Mouse (Mus musculus) CH12.LX (cell line): ENCODE results near the gene Mkks. TPM values are rescaled to one million over a fixed set of nuclear protein-coding genes. Genes with fewer than 3 reads are reported as not detected.
A peak's percentile ranks its signal among the peaks of the same experiment; 100 is the strongest.

Source experiments
- DNase-seq: peaks from one replicate; pipeline ENCODE4 v3.0.0-alpha.2; 2013; ENCODE audit errors: extremely low read depth
- H3K27ac ChIP-seq: 2 replicates; pipeline ENCODE4 v1.5.1; 2012; ENCODE audit warnings: low read depth, mild to moderate bottlenecking, control low read depth, moderate library complexity; ENCODE audit not compliant: insufficient read depth
- H3K27me3 ChIP-seq: replicated peaks from 2 replicates; pipeline ENCODE3; 2012; ENCODE audit warnings: inconsistent platforms
- H3K36me3 ChIP-seq, 2 experiments: replicated peaks in 1 of 2; 2 replicates each; pipeline versions ENCODE3 to v1.6.1; 2012; ENCODE audit warnings: inconsistent platforms in 1 of 2, low read length in 1 of 2, mild to moderate bottlenecking in 1 of 2, mixed read lengths in 1 of 2, moderate library complexity in 1 of 2; ENCODE audit not compliant: control insufficient read depth in 1 of 2, insufficient read depth in 1 of 2
- H3K4me1 ChIP-seq, 2 experiments: 2 replicates each; pipeline ENCODE4 v1.6.1; 2012; ENCODE audit warnings: inconsistent platforms in 1 of 2, moderate library complexity in 1 of 2; ENCODE audit not compliant: insufficient read depth in 2 of 2, control insufficient read depth in 1 of 2
- H3K4me2 ChIP-seq: 2 replicates; pipeline ENCODE4 v1.6.1; 2012; ENCODE audit warnings: low read depth, mild to moderate bottlenecking, control low read depth; ENCODE audit not compliant: poor library complexity, insufficient read depth, severe bottlenecking
- H3K4me3 ChIP-seq, 3 experiments: fragments of 150-350 bp in 1 of 3; sonication (generic) in 1 of 3; replicated peaks in 1 of 3; 2 replicates each; pipeline versions ENCODE3 to v1.5.1; 2011 to 2012; ENCODE audit warnings: low read depth in 2 of 3, low read length in 2 of 3, mild to moderate bottlenecking in 2 of 3, moderate library complexity in 2 of 3, control low read depth in 1 of 3, improper control_type of control experiment in 1 of 3, inconsistent platforms in 1 of 3, mixed read lengths in 1 of 3; ENCODE audit not compliant: poor library complexity in 1 of 3
- H3K79me2 ChIP-seq: replicated peaks from 2 replicates; pipeline ENCODE4 v1.6.1; 2012; ENCODE audit warnings: mild to moderate bottlenecking, moderate library complexity; ENCODE audit not compliant: control insufficient read depth, poor library complexity, insufficient read depth, severe bottlenecking; ENCODE audit errors: extremely low read depth
- H3K9ac ChIP-seq: 2 replicates; pipeline ENCODE4 v1.6.1; 2012; ENCODE audit warnings: low read depth, mild to moderate bottlenecking, control low read depth, moderate library complexity; ENCODE audit not compliant: insufficient read depth
- H3K9me3 ChIP-seq: replicated peaks from 2 replicates; pipeline ENCODE3; 2012; ENCODE audit warnings: low read length, inconsistent platforms, mixed read lengths
- BHLHE40 ChIP-seq: IDR thresholded peaks from 2 replicates; pipeline ENCODE4 v1.6.1; 2011; ENCODE audit warnings: mild to moderate bottlenecking, low read depth, low read length, improper control_type of control experiment
- CHD1 ChIP-seq: IDR thresholded peaks from 2 replicates; pipeline ENCODE4 v1.6.1; 2012; ENCODE audit warnings: low read depth, low read length, improper control_type of control experiment, inconsistent platforms
- CHD2 ChIP-seq: IDR thresholded peaks from 2 replicates; pipeline ENCODE4 v1.6.1; 2011; ENCODE audit warnings: low read length, improper control_type of control experiment
- CTCF ChIP-seq, 2 experiments: IDR thresholded peaks in 1 of 2; conservative IDR thresholded peaks in 1 of 2; 2 replicates each; pipeline ENCODE4 v1.5.1; 2011 to 2012; ENCODE audit warnings: low read depth in 2 of 2, low read length in 2 of 2, improper control_type of control experiment in 1 of 2, inconsistent platforms in 1 of 2, mild to moderate bottlenecking in 1 of 2, moderate library complexity in 1 of 2
- ELF1 ChIP-seq: IDR thresholded peaks from 2 replicates; pipeline ENCODE4 v1.6.1; 2014; ENCODE audit warnings: low read depth, mild to moderate bottlenecking, inconsistent platforms, low read length, improper control_type of control experiment
- EP300 ChIP-seq: IDR thresholded peaks from 2 replicates; pipeline ENCODE4 v1.6.1; 2011; ENCODE audit warnings: low read length, improper control_type of control experiment
- ETS1 ChIP-seq: conservative IDR thresholded peaks from 2 replicates; pipeline ENCODE4 v1.6.1; 2012; ENCODE audit warnings: low read depth, mild to moderate bottlenecking, inconsistent platforms, low read length, improper control_type of control experiment, moderate library complexity
- GABPA ChIP-seq: IDR thresholded peaks from 2 replicates; pipeline ENCODE4 v1.6.1; 2012; ENCODE audit warnings: low read depth, low read length, improper control_type of control experiment, inconsistent platforms; ENCODE audit not compliant: insufficient replicate concordance
- HCFC1 ChIP-seq: IDR thresholded peaks from 2 replicates; pipeline ENCODE4 v1.6.1; 2012; ENCODE audit warnings: low read depth, mild to moderate bottlenecking, inconsistent platforms, low read length, improper control_type of control experiment
- IRF4 ChIP-seq: IDR thresholded peaks from 2 replicates; pipeline ENCODE4 v1.6.1; 2014; ENCODE audit warnings: low read depth, mild to moderate bottlenecking, inconsistent platforms, low read length, improper control_type of control experiment
- JUN ChIP-seq: IDR thresholded peaks from 2 replicates; pipeline ENCODE4 v1.6.1; 2011; ENCODE audit warnings: low read depth, mild to moderate bottlenecking, low read length, improper control_type of control experiment, moderate library complexity; ENCODE audit not compliant: insufficient read depth
- JUND ChIP-seq: conservative IDR thresholded peaks from 2 replicates; pipeline ENCODE4 v1.6.1; 2011; ENCODE audit warnings: low read depth, low read length, improper control_type of control experiment
- KAT2A ChIP-seq: IDR thresholded peaks from 2 replicates; pipeline ENCODE4 v1.6.1; 2012; ENCODE audit warnings: low read length, improper control_type of control experiment, inconsistent platforms; ENCODE audit not compliant: insufficient replicate concordance
- MAFK ChIP-seq: IDR thresholded peaks from 2 replicates; pipeline ENCODE4 v1.6.1; 2011; ENCODE audit warnings: low read length, improper control_type of control experiment; ENCODE audit not compliant: insufficient replicate concordance
- MAX ChIP-seq: IDR thresholded peaks from 2 replicates; pipeline ENCODE4 v1.6.1; 2011; ENCODE audit warnings: low read length, improper control_type of control experiment
- MAZ ChIP-seq: IDR thresholded peaks from 2 replicates; pipeline ENCODE4 v1.6.1; 2012; ENCODE audit warnings: low read depth, mild to moderate bottlenecking, inconsistent platforms, low read length, improper control_type of control experiment, moderate library complexity
- MEF2A ChIP-seq: IDR thresholded peaks from 2 replicates; pipeline ENCODE4 v1.6.1; 2014; ENCODE audit warnings: low read depth, mild to moderate bottlenecking, inconsistent platforms, low read length, improper control_type of control experiment, borderline replicate concordance
- MXI1 ChIP-seq: IDR thresholded peaks from 2 replicates; pipeline ENCODE4 v1.6.1; 2011; ENCODE audit warnings: mild to moderate bottlenecking, low read depth, low read length, improper control_type of control experiment
- MYC ChIP-seq: IDR thresholded peaks from 2 replicates; pipeline ENCODE4 v1.6.1; 2011; ENCODE audit warnings: low read depth, mild to moderate bottlenecking, improper control_type of control experiment, low read length
- NELFE ChIP-seq: IDR thresholded peaks from 2 replicates; pipeline ENCODE4 v1.6.1; 2011; ENCODE audit warnings: low read depth, low read length, improper control_type of control experiment
- NRF1 ChIP-seq: IDR thresholded peaks from 2 replicates; pipeline ENCODE4 v1.6.1; 2014; ENCODE audit warnings: low read depth, mild to moderate bottlenecking, inconsistent platforms, low read length, improper control_type of control experiment, moderate library complexity
- PAX5 ChIP-seq: IDR thresholded peaks from 2 replicates; pipeline ENCODE4 v1.6.1; 2012; ENCODE audit warnings: low read length, inconsistent platforms, mixed read lengths
- POLR2A ChIP-seq: IDR thresholded peaks from 2 replicates; pipeline ENCODE4 v1.6.1; 2011; ENCODE audit warnings: low read depth, mild to moderate bottlenecking, improper control_type of control experiment, low read length
- POLR2AphosphoS2 ChIP-seq: IDR thresholded peaks from 2 replicates; pipeline ENCODE4 v1.6.1; 2011; ENCODE audit warnings: low read depth, low read length, improper control_type of control experiment
- RAD21 ChIP-seq: IDR thresholded peaks from 2 replicates; pipeline ENCODE4 v1.6.1; 2011; ENCODE audit warnings: low read depth, mild to moderate bottlenecking, low read length, improper control_type of control experiment, moderate library complexity
- RCOR1 ChIP-seq: conservative IDR thresholded peaks from 2 replicates; pipeline ENCODE4 v1.6.1; 2012; ENCODE audit warnings: low read depth, mild to moderate bottlenecking, inconsistent platforms, low read length, improper control_type of control experiment
- SIN3A ChIP-seq: IDR thresholded peaks from 2 replicates; pipeline ENCODE4 v1.6.1; 2012; ENCODE audit warnings: low read length, improper control_type of control experiment, inconsistent platforms
- SMC3 ChIP-seq: IDR thresholded peaks from 2 replicates; pipeline ENCODE4 v1.6.1; 2011; ENCODE audit warnings: low read depth, low read length, improper control_type of control experiment
- TBP ChIP-seq: conservative IDR thresholded peaks from 2 replicates; pipeline ENCODE4 v1.6.1; 2011; ENCODE audit warnings: low read depth, low read length, improper control_type of control experiment
- TCF12 ChIP-seq: IDR thresholded peaks from 2 replicates; pipeline ENCODE4 v1.6.1; 2014; ENCODE audit warnings: low read depth, mild to moderate bottlenecking, inconsistent platforms, low read length, improper control_type of control experiment
- UBTF ChIP-seq: IDR thresholded peaks from 2 replicates; pipeline ENCODE4 v1.6.1; 2012; ENCODE audit warnings: low read depth, mild to moderate bottlenecking, inconsistent platforms, low read length, improper control_type of control experiment, moderate library complexity
- USF1 ChIP-seq: IDR thresholded peaks from 2 replicates; pipeline ENCODE4 v1.6.1; 2014; ENCODE audit warnings: low read depth, mild to moderate bottlenecking, inconsistent platforms, low read length, improper control_type of control experiment
- USF2 ChIP-seq: conservative IDR thresholded peaks from 2 replicates; pipeline ENCODE4 v1.6.1; 2011; ENCODE audit warnings: low read depth, low read length, improper control_type of control experiment
- ZC3H11A ChIP-seq: IDR thresholded peaks from 2 replicates; pipeline ENCODE4 v1.6.1; 2012; ENCODE audit warnings: low read depth, mild to moderate bottlenecking, inconsistent platforms, low read length, improper control_type of control experiment
- ZKSCAN1 ChIP-seq: IDR thresholded peaks from 2 replicates; pipeline ENCODE4 v1.6.1; 2012; ENCODE audit warnings: low read depth, inconsistent platforms, low read length, improper control_type of control experiment, borderline replicate concordance
- ZMIZ1 ChIP-seq: IDR thresholded peaks from 2 replicates; pipeline ENCODE4 v1.6.1; 2012; ENCODE audit warnings: low read depth, mild to moderate bottlenecking, inconsistent platforms, low read length, improper control_type of control experiment
- ZNF384 ChIP-seq: IDR thresholded peaks from 2 replicates; pipeline ENCODE4 v1.6.1; 2012; ENCODE audit warnings: low read depth, low read length, improper control_type of control experiment, inconsistent platforms
- dilution Hi-C: fragments of 300-500 bp; cut with MboI; formaldehyde crosslinking; loops from 2 replicates; pipeline ENCODE4 v1.14.3; 2020; ENCODE audit warnings: low sequenced_read_pairs; ENCODE audit not compliant: extremely low pct_unique_long_range_greater_than_20kb, extremely low pct_ligation_motif_present
- in situ Hi-C: fragments of 300-500 bp; cut with MboI; formaldehyde crosslinking; loops from 3 replicates; pipeline ENCODE4 v1.14.3; 2019; ENCODE audit warnings: low sequenced_read_pairs, low pct_ligation_motif_present, low pct_unique_long_range_greater_than_20kb, mixed read lengths
- polyA plus RNA-seq: library from polyadenylated mRNA; unstranded; fragments of >175 nt; gene quantifications from 2 replicates; pipeline ENCODE4 v1.2.1, GENCODE M21; 2012; ENCODE audit warnings: low read depth; ENCODE audit not compliant: insufficient read length
- total RNA-seq, 2 experiments: library from RNA; depleted of rRNA; stranded (reverse); fragments of 300-350 nt in 1 of 2; fragments of >200 nt in 1 of 2; gene quantifications; 2 replicates each; pipeline ENCODE4 v1.2.3; 2012 to 2014

Gene Mkks
- total RNA-seq (2012; rRNA removed) (2.2 and 3.1 TPM in 2 replicates), total RNA-seq (2014; rRNA removed) (5.1 and 5.8 TPM in 2 replicates), polyA plus RNA-seq (17.0 and 25.8 TPM in 2 replicates)

DNA sequence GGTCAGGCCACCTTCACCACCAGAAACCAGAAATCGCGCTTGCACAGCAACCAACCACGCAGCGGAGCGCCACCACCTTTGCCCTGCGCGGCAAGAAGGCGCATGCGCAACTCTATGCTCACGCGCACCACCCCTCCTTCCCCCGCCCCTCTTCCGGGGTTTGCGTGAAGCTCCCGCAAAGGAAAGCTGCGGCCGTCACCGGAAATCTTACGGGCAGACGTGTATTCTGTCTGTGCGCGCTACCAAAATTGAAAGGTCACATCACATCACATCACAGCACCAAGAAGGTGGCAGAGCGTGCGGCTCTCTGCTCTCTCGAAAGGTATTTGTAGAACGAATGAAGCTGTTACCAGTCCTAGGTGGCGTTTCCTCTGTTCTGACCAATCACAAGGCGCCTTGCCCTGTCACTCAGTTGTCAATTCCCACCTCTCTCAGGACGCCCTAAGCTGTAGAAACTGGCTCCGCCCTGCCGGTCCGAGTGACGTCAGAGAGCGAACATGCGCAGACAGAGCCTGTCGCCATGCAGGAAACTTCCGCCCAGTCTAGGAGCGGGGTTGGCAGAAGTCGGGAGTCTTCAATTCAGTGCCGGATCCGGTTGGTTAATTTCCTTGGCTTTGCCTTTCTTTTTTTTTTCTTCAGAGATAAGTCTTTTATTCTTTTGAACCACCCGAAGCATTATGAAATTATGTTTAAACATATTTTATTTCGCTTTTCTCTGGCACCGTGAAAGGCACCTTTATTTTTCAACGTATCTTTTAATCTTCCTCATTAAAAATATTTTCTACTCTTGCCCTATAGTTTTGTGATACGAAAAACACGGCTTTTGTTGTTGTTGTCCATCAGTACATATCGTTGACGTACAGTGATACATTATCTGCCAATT is at the start of gene Mkks, which contains the start of the genes Slx4ip and AL731706.1:
Mkks (minus strand) TSS at position 322 of the 883 bp plus-strand sequence.
Slx4ip (plus strand) TSS at position 151 of the 883 bp plus-strand sequence.
AL731706.1 (minus strand) TSS at position 322 of the 883 bp plus-strand sequence.
- dilution Hi-C loops: no loop called here
- TF ChIP-seq EP300 (no peak), CHD2 (peak; percentile 55; the same call in 1 of the 2 replicates), PAX5 (no peak), TBP (peak; percentile 84), ZMIZ1 (peak; percentile 71), CHD1 (0 out of 2 replicates have a peak, but pooled peaks have one; percentile 25), MXI1 (no peak; the same call in 1 of the 2 replicates), CTCF (conservative IDR thresholded peaks at IDR 0.05 in 1 of 2, IDR thresholded peaks at IDR 0.05 in 1 of 2; ENCODE audit: low read depth in 2 of 2, low read length in 2 of 2) (no peak), SIN3A (peak; percentile 49; the same call in 1 of the 2 replicates), RAD21 (no peak), ELF1 (peak; percentile 88), MEF2A (no peak), NRF1 (peak; percentile 85), HCFC1 (peak; percentile 72), ZNF384 (no peak), UBTF (no peak), ZKSCAN1 (no peak), JUND (0 out of 2 replicates have a peak, but pooled peaks have one; percentile 8), USF2 (no peak), USF1 (no peak), JUN (0 out of 2 replicates have a peak, but pooled peaks have one; percentile 16), NELFE (peak; percentile 92; the same call in 1 of the 2 replicates), MAFK (no peak), BHLHE40 (peak; percentile 54; the same call in 1 of the 2 replicates), MYC (no peak), RCOR1 (no peak), KAT2A (peak; percentile 75; the same call in 1 of the 2 replicates), ETS1 (0 out of 2 replicates have a peak, but pooled peaks have one; percentile 4), POLR2A (peak; percentile 79), ZC3H11A (no peak), POLR2AphosphoS2 (peak; percentile 86), GABPA (no peak; the same call in 1 of the 2 replicates), IRF4 (peak; percentile 10; the same call in 1 of the 2 replicates), TCF12 (peak; percentile 69), MAZ (peak; percentile 85; the same call in 1 of the 2 replicates), SMC3 (no peak), MAX (peak; percentile 87; the same call in 1 of the 2 replicates)

More for the DNA sequence above, at the start of gene Mkks, which contains the start of the genes Slx4ip and AL731706.1:
- peak within 1 kb of the TSS; percentile 58 for H3K27ac ChIP-seq
- DNase-seq: peak; percentile 99
- H3K27me3 ChIP-seq: no peaks in the 10 kb centered on the region
- H3K4me3 ChIP-seq: peak within 1 kb of the TSS; percentile 73 to 87 (median 82)
- H3K4me1 ChIP-seq: peaks cover 0 to 44% of the 10 kb centered on the region in 2 experiments; a peak in 2 of 4 replicates
- no peaks in the 10 kb centered on the region for H3K9me3 ChIP-seq
- peaks cover 0 to 6% of the 10 kb centered on the region in 2 experiments for H3K36me3 ChIP-seq
- in situ Hi-C loops: no loop called here
- H3K79me2 ChIP-seq: peaks cover 15% of the 10 kb centered on the region
- H3K4me2 ChIP-seq: peak within 1 kb of the TSS; percentile 82
- H3K9ac ChIP-seq: peak within 1 kb of the TSS; percentile 69
